Mouse (Mus musculus): ENCODE results near the gene Hck. TPM values are rescaled to one million over a fixed set of nuclear protein-coding genes. Genes with fewer than 3 reads are reported as not detected.
A peak's percentile ranks its signal among the peaks of the same experiment; 100 is the strongest.

The Hck gene
- total RNA-seq, 2 experiments from 2014 or later = 3.6 to 3.8 TPM

DNA sequence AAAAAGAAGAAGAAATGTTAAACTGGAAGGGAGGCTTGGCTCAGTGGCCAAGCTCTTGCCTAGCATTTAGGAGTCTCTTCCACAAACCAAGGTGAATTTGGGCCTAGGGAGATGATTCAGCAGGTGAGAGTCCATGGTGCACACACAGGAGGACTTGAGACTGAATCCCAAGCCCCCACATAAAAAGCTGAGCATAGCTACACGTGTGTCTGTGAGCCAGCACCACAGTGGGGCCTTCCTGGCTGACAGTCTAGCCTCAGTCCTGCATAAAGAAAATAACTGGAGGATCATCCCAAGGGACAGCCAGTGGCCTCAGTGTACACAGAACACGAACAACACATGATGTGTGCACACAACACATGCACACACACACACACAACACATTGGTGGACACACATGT, 19.0 kb upstream of the Hck start:
- DNase-seq = no peak
- intact Hi-C loops (cut with DNase I) = no loop called here

DNA sequence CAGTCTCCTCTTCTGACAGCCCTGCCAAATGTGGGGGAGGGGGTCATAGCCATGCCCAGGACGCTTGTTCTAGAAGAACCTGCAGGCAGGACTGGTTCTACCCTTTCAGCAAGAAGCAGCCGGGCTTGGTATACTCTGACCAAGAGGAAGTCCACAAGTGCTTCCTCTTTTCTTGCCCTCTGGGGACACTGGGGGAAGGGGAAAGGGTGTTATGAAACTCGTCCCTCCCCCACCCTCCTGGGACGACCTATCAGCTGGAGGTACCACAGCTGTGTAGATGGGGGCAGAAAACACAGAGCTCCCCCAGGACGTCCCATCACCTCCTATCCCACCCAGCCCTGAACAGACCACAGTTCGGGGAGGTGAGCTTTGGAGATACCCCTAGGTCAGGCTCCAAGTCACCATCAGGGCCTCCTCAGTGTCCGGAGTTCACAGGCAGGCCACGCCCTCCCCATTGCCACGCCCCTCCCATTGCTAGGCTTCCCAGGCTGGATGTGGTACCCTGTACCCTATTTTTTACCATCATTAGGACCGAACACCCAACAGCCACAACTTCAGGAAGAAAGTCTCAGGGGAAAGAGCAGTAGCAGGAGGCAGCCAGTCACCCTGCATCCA, 17.6 kb upstream of the Hck start:
- intact Hi-C loops (cut with DNase I) = no loop called here
- DNase-seq = no peak

DNA sequence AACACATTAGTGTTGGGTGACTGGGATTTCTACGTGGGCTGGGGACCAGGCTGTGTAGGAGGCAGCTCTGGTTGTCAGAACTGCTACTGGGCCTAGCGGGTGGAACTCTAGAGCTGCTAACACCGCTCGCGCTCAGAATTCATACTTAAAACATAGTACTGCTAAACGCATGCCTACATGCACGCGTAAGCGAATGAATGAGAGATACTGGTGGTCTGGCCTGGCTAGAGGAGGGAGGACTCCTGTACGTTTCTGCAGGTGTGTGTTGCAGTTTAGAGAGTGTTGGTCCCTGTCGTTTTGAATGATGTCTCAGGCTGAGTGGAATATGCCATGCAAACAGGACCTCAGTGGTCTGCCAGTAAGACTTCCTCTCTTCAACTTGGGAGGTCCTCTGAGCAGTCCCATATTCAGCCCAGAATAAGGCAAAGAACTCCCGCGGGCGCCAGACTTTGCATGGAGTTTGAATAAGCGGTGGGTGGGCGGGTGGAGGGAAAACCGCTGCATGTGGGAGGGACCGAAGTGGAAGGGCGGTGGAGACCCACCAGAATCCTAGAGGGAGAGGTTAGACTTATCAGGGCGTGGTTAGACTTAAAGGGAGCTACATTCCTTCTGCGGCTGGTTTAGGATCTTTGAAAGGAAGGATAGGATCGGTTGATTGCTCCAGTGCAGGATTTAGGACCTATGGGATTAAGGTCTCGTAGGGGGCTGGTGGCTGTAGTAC, 1.1 kb upstream of the Hck start:
- no peak for DNase-seq
- intact Hi-C loops (cut with DNase I) = no loop called here

DNA sequence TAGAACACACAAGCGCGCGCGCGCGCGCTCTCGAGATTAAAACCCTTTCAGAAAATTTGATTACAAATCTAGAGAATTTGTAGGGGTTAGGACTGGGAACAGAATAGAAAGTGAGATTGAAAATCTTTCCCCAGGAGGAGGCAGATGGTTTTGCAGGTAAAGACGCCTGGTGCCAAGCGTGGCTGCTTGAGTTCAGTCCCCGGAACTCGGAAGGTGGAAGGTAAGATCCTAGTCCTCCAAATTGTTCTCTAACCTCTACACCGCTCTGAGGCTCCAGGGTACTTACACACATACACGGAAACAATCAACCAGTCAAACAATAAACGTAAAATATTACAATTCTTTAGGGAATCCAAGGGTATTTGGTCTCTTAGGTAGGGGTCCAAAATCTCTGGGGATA, 466 bp upstream of the Hck start:
- intact Hi-C loops (cut with DNase I) = no loop called here
- DNase-seq = no peak

DNA sequence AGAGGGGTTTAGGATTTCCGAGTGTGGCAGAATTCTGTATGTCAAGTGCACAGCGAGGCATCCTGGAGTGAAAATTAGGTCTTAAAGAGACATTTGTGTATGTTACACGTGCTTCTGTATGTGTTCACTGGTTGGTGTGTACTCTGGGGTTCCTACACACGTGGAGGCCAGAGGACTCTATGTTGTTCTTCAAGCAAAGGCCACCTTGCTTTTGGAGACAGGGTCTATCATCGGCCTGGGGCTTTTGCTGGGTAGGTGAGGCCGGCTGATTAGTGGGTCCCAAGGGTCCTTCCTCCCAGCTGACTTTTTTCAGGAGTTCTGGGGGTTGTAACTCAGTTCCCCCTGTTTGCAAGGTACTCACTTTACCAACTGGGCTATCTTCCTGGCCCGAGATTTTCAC, 1.3 kb downstream of the Hck start:
- DNase-seq = no peak
- intact Hi-C loops (cut with DNase I) = no loop called here

DNA sequence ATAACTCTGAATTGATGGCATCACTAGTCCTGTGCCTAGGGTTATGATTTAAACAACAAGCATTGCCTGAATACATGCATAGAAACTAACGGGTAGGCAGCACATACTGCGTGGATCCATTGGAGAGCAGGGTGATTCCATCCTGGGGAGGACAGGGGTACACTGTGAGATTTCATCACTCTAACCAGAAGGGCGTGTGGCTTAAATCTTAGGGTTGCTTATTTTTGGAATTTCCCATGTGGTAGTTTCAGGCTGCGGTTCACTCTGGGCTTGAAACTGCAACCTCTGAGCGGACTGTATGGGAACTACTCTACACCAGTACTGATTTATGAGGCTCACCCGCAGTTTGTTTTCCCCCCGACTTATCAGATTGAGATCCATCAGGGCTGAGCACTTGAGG, 3.0 kb downstream of the Hck start:
- intact Hi-C loops (cut with DNase I) = no loop called here

DNA sequence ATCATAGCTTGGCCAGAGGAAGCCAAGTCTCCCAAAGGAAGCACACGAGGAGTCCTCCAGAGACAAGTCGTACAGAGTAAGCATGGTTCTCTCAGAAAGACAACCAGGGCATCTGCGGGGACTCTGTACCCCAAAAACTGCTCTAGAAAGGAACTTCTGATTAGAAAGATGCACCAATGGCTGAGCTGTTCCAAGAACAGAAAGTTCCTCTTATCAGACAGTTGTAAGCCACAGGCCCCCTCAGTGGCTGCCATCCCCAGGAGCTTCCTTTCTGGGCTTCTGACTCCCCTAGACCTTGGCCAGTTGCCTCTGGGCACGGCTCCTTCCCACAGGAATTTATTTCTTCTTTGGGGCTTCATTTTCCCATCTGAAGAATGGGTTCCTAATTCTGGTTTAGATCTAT, 7.4 kb downstream of the Hck start:
- intact Hi-C loops (cut with DNase I) = no loop called here
- no peak for DNase-seq

More for the DNA sequence above, 3.0 kb downstream of the Hck start:
- no peak for DNase-seq

DNA sequence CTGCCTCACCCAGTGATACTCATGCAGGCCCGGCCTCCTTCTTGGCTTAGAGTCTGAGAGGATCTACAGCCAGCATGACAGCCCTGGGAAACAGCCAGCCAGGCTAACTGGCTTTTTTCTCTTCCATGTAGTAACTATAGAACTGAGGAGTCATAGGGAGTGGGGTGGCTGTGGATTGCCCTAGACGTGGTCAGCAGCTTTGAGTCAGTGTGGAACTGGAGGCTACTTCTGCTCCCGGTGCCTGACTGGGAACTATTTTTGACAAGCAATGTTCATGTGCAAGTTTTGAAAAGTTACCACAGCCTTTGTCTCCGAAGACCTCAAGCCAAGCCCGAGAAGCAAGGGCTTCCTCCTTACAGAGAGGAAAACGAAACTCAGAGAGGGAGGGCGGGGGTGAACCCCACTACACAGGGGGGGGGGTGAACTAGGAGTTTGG, 8.8 kb downstream of the Hck start:
- DNase-seq = no peak
- intact Hi-C loops (cut with DNase I) = no loop called here

DNA sequence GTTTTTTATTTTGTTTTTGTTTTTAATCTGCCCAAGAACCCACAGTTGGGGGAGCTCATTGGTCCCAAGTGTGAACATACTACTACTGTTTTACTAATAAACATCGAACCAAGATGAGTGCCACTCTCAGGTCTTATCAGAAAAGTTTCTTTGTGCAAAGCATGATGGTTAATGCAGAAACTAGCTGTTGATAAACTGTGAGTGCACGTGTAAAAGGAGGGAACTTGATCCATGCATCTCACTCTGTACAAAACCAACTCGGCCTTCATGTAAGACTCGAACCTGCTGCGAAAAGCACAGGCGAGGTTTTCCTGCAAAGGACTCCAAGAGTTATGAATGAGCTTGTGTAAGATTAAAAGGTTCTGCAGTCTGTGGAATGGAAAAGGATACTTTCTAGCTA, 11.2 kb downstream of the Hck start:
- no peak for DNase-seq
- intact Hi-C loops (cut with DNase I) = no loop called here

DNA sequence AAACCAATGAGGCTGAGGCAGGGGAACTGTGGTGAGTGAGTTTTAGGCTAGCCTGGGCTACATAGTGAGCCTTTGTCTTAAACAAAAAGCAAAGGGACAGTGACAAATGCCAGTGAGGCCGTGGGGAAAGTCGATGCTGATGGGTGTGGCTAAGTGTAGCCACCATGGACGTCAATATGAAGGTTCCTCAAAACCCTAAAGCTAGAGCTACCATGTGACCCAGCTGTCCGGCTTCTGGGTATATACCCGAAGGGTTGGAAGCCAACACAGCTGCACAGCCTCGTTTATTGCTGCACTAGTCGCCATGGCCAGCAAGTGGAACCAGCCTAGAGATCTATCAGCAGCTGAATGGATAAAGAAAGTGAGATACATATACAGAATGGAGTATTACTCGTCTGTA, 11.9 kb downstream of the Hck start:
- intact Hi-C loops (cut with DNase I) = no loop called here
- no peak for DNase-seq

DNA sequence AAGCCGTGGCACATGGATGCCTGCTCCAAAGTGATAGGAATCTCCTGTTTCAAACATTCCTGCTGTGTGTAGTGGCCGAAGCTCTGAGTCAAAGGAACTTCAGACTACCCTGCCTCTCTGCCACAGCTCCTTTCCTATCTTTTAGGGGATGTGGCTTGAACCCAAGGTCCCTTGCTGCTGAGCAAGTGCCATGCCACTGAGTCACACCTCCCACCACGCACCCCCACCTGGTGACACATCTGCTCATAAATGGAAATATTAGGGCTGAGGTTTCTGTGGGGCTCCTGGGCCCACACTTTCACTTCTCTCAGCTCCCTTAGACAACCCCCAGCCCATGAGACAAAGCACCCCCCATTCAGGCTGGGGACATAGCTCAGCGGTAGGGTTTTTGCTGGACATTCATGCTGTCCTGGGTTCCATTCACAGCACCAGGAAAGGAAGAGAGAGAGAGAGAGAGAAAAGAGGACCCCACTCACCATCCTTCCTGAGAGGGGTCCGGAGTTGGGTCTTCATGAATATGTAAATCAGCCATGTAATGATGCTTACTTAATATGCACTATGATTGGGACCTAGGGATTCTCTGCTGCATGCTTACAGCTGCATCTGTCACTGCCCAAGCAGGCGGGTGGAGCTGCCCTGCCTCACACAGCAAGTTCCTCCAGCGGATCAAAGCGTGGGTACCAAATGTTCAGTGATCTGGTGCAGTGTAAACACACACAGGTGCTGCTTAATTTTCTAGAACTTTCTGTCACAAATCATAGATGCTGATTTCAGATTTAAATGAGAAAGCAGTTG, 13.8 kb downstream of the Hck start:
- intact Hi-C loops (cut with DNase I) = no loop called here
- DNase-seq = no peak

DNA sequence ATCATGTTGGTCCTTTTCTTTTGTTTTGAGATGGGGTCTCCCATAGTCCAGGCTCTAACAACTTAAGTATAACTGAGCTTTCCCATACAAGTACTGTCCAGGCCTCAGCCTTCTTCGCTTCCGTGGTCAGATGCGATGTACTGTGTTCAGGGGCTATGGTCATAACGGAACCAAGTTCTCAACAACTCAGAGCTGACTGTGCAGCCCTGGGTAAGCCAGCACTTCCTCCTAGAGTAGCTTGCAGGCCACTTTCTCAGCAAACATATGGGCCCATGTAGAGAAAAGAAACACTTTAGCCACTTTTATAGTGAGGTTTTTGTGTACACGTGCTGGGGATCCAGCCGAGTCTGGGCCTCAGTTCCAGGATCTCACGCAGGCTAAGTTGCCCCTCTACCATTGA, 14.4 kb downstream of the Hck start:
- no peak for DNase-seq
- intact Hi-C loops (cut with DNase I) = no loop called here

DNA sequence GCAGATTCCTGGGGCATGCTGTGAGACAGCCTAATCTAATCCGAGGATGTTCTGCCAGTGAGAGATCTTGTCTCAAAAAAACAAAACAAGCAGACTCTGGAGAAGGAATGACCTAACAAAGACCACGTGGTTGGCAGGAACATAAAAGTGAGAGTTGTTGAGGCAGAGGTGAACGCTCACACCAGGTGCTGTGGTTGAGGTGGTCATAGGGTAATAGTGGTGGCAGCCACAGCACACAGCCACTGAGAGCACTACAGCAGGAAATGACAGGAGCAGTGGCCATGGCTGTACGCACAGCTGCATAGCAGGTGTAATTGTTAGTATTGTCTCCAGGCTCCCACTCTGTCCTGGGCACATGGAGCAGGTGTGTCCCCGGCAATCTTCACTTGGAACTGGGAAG, 17.6 kb downstream of the Hck start:
- DNase-seq = no peak
- intact Hi-C loops (cut with DNase I) = no loop called here

DNA sequence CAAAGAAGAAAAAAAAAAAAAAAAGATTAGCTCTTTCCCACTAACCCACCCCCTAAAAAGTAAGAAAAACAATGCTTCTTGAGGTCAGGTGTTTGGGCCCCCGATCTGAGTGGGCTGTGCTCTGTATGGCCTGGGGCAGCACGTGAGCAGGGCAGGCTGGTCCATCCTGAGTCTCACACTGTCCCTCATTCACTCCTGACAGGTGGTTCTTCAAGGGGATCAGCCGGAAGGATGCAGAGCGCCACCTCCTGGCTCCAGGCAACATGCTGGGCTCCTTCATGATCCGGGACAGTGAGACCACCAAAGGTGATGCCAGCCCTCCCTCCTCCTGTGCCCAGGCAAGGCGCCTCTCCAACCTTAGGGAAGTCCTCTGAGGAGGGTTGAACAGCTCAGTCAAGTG, 22.8 kb downstream of the Hck start:
- intact Hi-C loops (cut with DNase I) = no loop called here
- peak; percentile 29 for DNase-seq

DNA sequence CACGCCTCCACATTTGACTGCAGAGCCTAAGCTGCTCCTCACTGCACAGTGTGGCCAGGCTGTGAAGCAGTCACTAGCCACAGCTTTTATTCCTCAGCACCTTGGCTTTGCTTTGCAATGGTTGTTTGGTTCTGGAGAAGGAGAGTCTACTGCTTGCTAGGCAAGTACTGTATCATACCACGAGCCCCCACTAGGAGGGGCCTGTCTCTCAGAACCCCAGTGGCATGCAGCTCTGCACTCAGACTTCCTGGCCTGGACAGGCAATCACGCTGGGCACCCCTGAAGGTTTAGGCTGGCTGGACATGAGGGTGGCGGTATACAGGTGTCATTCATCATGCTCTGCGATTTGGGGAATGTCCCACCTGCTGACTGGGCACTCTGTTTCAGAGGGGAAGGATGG, 26.0 kb downstream of the Hck start:
- DNase-seq = no peak
- intact Hi-C loops (cut with DNase I) = no loop called here

DNA sequence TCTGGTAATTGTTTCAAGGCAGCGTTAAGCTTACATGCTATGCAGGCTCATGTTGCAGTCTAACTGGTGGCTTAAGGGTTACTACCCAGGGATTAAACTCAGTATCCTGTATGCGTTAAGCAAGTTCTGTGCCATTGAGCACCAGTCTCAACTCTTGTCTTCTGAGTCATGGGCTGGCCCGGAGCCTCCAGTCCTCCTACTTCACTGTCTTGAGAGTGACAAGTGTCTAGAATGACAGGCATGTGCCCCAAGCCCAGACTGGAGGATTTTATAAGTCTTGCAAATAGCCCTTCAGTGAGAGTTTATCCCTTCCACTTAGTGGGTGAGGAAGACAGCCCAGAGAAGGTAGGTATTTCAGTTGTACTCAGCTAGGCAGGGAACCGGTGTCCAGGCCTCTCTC, 27.9 kb downstream of the Hck start:
- intact Hi-C loops (cut with DNase I) = no loop called here
- no peak for DNase-seq

DNA sequence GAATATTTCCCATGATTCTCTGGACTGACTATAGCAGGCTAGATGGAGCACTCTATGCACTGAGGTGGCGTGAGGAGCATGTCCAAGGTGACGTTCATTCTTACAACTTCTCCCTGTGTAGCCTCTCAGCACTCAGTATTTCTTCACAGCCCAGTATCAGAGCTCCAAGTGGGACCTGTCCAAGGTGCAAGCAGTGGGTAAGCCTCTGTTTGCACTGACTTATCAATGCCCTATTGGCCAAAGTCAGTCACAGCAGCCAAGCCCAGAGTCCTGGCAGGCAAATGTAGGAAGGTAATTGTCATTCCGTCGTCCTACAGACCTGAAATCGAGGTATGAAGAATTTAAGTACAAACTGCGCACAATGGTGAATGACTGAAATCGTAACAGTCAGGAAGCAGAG, 30.9 kb downstream of the Hck start:
- intact Hi-C loops (cut with DNase I) = no loop called here

DNA sequence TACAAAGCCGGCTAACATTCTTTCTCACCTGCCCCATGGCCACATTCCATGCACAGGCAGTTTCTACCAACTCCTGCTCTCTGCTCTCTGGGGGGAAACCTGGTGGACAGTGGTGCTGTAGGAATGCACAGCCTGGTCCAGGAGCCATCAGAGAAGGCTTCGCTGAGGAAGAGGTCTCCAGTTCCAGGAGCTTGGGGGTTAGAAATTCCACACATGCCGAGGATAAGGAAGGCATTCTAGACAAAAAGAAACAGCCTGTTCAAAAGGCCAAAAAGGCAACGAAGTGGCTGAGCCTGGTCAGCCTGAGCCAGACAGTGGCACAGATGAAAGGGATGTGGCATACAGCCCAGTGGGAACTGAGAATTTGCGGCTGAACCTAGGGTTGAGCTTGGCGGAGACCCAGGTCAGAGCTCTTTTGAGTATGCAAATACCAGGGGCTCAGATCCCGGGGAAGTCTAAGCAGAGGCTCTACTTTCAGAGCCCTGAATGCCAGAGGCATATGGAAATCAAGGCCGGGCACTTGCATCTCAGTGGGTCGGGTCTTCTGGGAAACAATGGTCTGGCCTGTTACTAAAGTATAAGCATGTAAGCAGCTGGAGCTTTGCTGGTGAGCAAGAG, 31.8 kb downstream of the Hck start:
- DNase-seq = peak; percentile 66
- intact Hi-C loops (cut with DNase I) = loop anchor here (5.0 kb wide), 1 partner anchor 223 kb away; no protein-coding TSS in a partner anchor

More for the DNA sequence above, 30.9 kb downstream of the Hck start:
- DNase-seq = no peak

DNA sequence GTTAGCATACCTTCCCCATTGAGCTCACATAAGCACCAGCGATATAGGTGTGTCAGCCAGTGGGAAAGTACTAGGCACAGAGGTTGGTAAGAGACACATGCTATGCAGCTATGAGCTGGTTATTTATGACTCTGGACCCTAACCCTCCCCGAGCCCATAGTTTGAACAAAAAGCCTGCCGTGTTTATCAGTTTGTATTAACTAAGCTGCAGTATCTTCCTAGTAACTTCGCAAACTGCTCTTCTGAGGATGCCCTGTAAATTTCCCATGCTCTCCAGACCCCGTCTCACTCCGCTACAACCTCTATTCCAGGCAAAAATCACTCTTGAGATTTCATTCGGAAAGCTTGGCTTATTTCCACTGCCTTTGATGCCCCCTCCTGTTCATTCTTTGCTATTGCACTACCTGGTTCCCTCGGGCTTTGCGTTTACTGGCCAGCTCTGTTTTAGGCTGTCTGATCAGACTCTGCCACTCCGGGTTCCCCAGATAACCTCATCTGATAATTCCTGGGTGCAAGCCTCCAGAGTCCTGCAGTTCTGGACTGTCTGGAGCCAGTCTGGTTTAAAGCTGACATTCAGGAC, 34.4 kb downstream of the Hck start:
- intact Hi-C loops (cut with DNase I) = loop anchor here (5.0 kb wide), 1 partner anchor 225 kb away; no protein-coding TSS in a partner anchor
- DNase-seq = peak; percentile 53

DNA sequence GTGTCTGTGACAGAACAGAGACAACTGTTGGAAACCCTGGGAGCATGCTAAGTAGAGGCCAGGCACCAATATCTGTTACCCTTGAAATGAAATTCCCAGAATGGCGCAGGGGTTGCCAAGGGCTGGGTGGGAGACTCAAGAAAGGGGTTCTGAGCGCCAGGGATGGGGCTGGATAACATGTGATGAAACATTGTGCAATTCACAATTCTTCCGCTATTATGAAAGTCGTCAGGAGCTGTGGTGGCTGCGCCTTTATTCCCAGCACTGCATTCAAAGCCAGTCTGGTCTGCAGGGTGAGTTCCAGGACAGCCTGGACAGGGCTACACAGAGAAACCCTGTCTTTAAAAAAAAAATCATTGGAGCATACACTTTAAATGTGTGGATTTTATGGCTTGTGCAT, 37.1 kb downstream of the Hck start:
- intact Hi-C loops (cut with DNase I) = no loop called here
- no peak for DNase-seq

DNA sequence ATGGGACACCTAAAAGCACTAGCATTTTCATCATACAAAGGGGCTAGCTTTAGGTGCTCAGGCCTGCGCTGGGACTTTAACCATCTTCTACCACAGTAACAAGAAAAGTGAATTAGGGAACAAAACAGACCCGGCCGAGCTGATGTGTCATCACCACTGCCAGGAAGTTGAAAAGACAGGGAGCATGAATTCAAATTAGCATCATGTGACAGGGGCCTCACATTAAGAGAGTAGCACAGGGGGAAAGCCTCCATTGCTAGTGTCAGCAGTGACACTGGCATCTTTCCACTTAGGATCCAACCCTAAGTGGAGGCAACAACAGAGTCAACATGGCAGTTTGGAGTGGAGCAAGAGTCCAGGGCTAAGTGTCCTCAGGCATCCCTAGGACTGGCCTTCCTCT, 39.0 kb downstream of the Hck start:
- DNase-seq = no peak
- intact Hi-C loops (cut with DNase I) = no loop called here
